Mouse (Mus musculus): Measurements from ENCODE around the gene Slc12a8.

DNA sequence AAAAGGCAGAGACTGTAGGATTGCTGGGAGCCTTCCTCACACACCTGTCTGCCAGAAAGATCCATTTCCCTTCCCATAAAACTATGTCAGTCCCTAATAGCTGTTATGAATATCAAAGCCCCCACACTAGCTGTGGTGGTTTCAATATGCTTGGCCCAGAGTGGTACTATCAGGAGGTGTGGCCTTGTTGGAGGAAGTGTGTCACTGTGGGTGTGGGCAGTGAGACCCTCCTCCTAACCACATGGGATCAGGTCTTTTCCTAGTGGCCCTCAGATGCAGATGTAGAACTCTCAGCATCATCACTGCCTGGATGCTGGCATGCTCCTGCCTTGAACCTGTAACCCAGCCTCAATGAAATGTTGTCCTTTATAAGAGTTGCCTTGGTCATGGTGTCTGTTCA is 164.5 kb downstream of the Slc12a8 start:
- TF ChIP-seq CTCF (IDR thresholded peaks at IDR 0.05; ENCODE audit: low read depth) (no peak), EP300 (IDR thresholded peaks at IDR 0.05; ENCODE audit: low read depth) (no peak)
